Mouse (Mus musculus): ENCODE measurements around the gene Oxsr1. TPM values are rescaled to one million over a fixed set of nuclear protein-coding genes. Genes with fewer than 3 reads are reported as not detected.
A peak's percentile ranks its signal among the peaks of the same experiment; 100 is the strongest.
"Not testable (repeated sequence)": the region's sequence is repeated elsewhere in the genome, so short reads cannot be mapped to it uniquely, and the experiment has no call there.

The Oxsr1 gene
- polyA plus RNA-seq (2015; fragmentation: Nextera tagmentation; extraction: Ambion mirVana): 11.0 and 11.9 TPM in 2 replicates

DNA sequence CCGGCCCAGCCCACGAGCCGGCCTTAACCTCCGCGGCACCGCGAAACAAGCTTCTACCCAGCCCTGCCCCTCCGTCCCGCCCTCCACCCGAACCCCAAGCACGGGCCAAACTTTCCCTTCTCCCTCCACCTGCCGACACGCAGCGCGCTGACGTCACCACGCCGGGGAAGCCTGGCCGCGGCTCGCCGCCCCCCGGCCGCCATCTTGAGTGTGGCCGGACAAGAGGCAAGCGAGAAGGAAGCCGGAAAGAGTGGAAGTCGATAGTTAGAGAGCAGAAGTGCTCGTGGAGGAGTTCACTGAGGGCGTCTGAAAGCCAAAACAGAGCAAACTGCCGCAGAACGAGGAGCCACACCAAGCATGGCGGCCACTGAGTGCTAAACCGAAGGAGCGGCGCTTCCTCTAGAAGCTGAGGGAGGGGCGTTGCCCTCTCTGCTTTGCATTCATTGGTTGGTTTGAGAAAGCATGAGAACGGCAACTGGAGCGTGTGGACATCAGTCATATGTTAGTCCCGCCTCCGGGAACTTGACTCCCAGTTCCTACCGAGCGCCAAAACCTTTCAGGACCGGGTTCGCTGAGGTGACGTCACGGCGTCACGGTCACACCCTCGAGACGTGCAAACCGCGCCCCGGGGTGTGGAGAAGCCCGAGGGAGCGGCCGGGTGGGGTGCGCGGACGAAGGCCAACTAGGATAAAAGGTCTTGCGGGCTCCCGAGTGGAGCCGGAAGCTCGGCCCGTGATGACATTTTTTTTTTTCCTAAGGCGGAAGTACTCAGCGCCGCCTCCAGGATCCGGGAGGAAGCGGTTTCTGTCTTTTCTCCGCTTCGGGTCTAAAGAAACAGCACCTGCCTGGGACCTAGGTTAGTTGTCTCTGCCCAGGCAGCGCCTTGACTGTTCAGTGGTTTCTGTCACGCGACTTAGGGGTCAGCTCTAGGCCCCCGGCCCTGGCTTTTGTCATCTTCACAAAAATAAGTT, at the start of gene Oxsr1:
Gene Oxsr1, minus strand, starts transcription at position 139 of the 971 bp plus-strand sequence.
- H3K4me3 ChIP-seq: peak within 1 kb of the TSS; percentile 90
- H3K4me1 ChIP-seq: peaks cover 20% of the 10 kb centered on the region
- peak within 1 kb of the TSS; percentile 99 for H3K4me2 ChIP-seq (replicated peaks)
- under 1% methylated on average over 72 of the region's 76 CpGs for WGBS
- no peaks in the 10 kb centered on the region for H3K9me3 ChIP-seq
- H3K27me3 ChIP-seq: no peaks in the 10 kb centered on the region
- H3K27ac ChIP-seq: peak within 1 kb of the TSS; percentile 81
- H3K9ac ChIP-seq: peak within 1 kb of the TSS; percentile 87
- H3K36me3 ChIP-seq: no peaks in the 10 kb centered on the region
- peak; percentile 98 for ATAC-seq (ENCODE audit: low FRiP score, low read depth)

DNA sequence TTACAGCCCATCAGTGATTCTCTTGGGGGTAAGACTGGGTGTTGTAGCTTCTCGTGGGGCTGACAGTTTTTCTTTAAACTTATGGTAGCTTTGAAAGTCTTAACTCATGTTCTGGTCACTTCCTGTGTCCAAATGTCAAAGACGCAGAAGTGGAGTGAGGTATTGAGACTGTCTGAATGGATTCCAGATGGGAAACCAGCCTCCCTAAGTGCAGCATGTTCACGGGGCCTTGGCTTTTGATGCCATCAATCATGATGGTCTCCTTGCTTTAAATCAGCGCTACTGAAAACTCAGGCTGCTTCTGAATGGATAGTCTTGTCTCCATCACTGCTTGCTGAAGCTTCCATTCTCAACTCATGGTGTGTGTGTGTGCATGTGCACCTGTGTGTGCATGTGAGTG, 49.0 kb upstream of the Oxsr1 start:
- H3K9ac ChIP-seq: no peak overlapping the region
- no peak overlapping the region for H3K27ac ChIP-seq
- H3K4me2 ChIP-seq (replicated peaks): no peak overlapping the region
- no peaks in the 10 kb centered on the region for H3K4me1 ChIP-seq
- ATAC-seq (ENCODE audit: low FRiP score, low read depth): no peak
- H3K27me3 ChIP-seq: no peaks in the 10 kb centered on the region
- H3K9me3 ChIP-seq: no peaks in the 10 kb centered on the region
- H3K4me3 ChIP-seq: no peak overlapping the region
- WGBS: 37% methylated on average over 4 of the region's 4 CpGs
- peaks cover 27% of the 10 kb centered on the region for H3K36me3 ChIP-seq

DNA sequence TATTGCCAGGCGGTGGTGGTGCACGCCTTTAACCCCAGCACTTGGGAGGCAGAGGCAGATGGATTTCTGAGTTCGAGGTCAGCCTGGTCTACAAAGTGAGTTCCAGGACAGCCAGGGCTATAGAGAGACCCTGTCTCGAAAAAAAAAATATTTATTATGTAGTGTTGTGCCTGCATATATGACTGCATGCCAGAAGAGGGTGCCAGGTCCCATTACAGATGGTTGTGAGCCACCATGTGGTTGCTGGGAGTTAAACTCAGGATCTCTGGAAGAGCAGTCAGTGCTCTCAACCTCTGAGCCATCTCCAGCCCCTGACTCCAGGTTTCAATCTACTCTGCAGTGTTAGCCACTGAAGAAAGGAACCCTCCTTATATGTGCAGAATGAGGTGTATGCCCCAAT, 48.5 kb upstream of the Oxsr1 start:
- H3K4me1 ChIP-seq; H3K9me3 ChIP-seq; H3K4me2 ChIP-seq (replicated peaks); H3K9ac ChIP-seq; H3K27ac ChIP-seq; ATAC-seq (ENCODE audit: low FRiP score, low read depth); H3K27me3 ChIP-seq; H3K4me3 ChIP-seq: not testable (repeated sequence)
- peaks cover 27% of the 10 kb centered on the region for H3K36me3 ChIP-seq
- 59% methylated on average over 4 of the region's 4 CpGs for WGBS

- Histone ChIP-seq H3K4me1 (no peaks in the 10 kb centered on the region), H3K4me2 (replicated peaks) (no peak overlapping the region), H3K27ac (no peak overlapping the region), H3K4me3 (no peak overlapping the region), H3K9me3 (no peaks in the 10 kb centered on the region), H3K9ac (no peak overlapping the region), H3K27me3 (no peaks in the 10 kb centered on the region), H3K36me3 (peaks cover 19% of the 10 kb centered on the region)
- 90% methylated on average over 3 of the region's 3 CpGs for WGBS
- no peak for ATAC-seq (ENCODE audit: low FRiP score, low read depth)
These were observed 46.1 kb upstream of the Oxsr1 start for GRCm38 (mm10) chr9:119368367-119368766.

GRCm38 (mm10) chr9:119365284-119365683, 43.1 kb upstream of the Oxsr1 start, which contains the start of gene Slc22a14:
Gene Slc22a14 (minus strand): TSS chr9:119365553.
- Histone ChIP-seq H3K36me3 (peaks cover 28% of the 10 kb centered on the region), H3K27me3 (no peaks in the 10 kb centered on the region), H3K4me1 (no peaks in the 10 kb centered on the region), H3K4me2 (replicated peaks) (no peak within 1 kb of the TSS), H3K9ac (no peak within 1 kb of the TSS), H3K4me3 (no peak within 1 kb of the TSS), H3K27ac (no peak within 1 kb of the TSS), H3K9me3 (no peaks in the 10 kb centered on the region)
- 81% methylated on average over 7 of the region's 7 CpGs for WGBS
- ATAC-seq (ENCODE audit: low FRiP score, low read depth): no peak

DNA sequence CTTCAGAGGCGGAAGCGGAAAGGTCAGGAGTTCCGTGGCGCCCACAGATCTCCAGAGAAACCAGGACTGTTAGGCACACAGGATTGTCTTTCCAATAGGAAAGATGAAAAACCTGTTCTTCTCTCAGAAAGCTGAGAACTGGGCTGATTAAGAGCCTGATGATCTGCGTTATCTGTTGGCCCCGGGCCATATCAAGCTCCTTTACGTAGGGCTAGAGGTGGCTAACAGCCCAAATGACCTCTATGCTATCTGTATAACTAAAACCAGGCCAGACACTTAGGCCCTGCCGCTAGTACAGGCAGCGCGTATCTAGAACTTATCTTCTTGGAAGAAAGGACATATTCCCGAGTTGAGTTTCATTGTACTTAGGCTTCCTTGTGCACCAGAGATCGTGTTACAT, 41.0 kb upstream of the Oxsr1 start:
- no peak for ATAC-seq (ENCODE audit: low FRiP score, low read depth)

GRCm38 (mm10) chr9:119361416-119361815, 39.2 kb upstream of the Oxsr1 start:
- 88% methylated on average over 5 of the region's 5 CpGs for WGBS
- H3K27ac ChIP-seq: no peak overlapping the region
- no peaks in the 10 kb centered on the region for H3K9me3 ChIP-seq
- H3K4me2 ChIP-seq (replicated peaks): no peak overlapping the region
- ATAC-seq (ENCODE audit: low FRiP score, low read depth): no peak
- H3K4me3 ChIP-seq: no peak overlapping the region
- no peaks in the 10 kb centered on the region for H3K27me3 ChIP-seq
- no peak overlapping the region for H3K9ac ChIP-seq
- peaks cover 7% of the 10 kb centered on the region for H3K4me1 ChIP-seq
- peaks cover 9% of the 10 kb centered on the region; the same call in 1 of the 2 replicates for H3K36me3 ChIP-seq

More for the DNA sequence above, 41.0 kb upstream of the Oxsr1 start:
- peaks cover 2% of the 10 kb centered on the region; the same call in 1 of the 2 replicates for H3K4me1 ChIP-seq
- no peaks in the 10 kb centered on the region for H3K27me3 ChIP-seq
- no peak overlapping the region for H3K9ac ChIP-seq
- no peak overlapping the region for H3K27ac ChIP-seq
- no peak overlapping the region for H3K4me2 ChIP-seq (replicated peaks)
- H3K4me3 ChIP-seq: no peak overlapping the region
- no peaks in the 10 kb centered on the region for H3K9me3 ChIP-seq
- WGBS: 81% methylated on average over 12 of the region's 12 CpGs
- H3K36me3 ChIP-seq: peaks cover 20% of the 10 kb centered on the region

GRCm38 (mm10) chr9:119358058-119358429, 35.8 kb upstream of the Oxsr1 start:
- Histone ChIP-seq H3K4me1 (peaks cover 7% of the 10 kb centered on the region), H3K9me3 (no peaks in the 10 kb centered on the region), H3K36me3 (peaks cover 9% of the 10 kb centered on the region; the same call in 1 of the 2 replicates), H3K4me2 (replicated peaks) (peak overlapping the region; percentile 83), H3K27ac (no peak overlapping the region), H3K9ac (peak overlapping the region; percentile 86), H3K27me3 (no peaks in the 10 kb centered on the region), H3K4me3 (peak overlapping the region; percentile 76)
- 48% methylated on average over 9 of the region's 9 CpGs for WGBS
- no peak for ATAC-seq (ENCODE audit: low FRiP score, low read depth)

DNA sequence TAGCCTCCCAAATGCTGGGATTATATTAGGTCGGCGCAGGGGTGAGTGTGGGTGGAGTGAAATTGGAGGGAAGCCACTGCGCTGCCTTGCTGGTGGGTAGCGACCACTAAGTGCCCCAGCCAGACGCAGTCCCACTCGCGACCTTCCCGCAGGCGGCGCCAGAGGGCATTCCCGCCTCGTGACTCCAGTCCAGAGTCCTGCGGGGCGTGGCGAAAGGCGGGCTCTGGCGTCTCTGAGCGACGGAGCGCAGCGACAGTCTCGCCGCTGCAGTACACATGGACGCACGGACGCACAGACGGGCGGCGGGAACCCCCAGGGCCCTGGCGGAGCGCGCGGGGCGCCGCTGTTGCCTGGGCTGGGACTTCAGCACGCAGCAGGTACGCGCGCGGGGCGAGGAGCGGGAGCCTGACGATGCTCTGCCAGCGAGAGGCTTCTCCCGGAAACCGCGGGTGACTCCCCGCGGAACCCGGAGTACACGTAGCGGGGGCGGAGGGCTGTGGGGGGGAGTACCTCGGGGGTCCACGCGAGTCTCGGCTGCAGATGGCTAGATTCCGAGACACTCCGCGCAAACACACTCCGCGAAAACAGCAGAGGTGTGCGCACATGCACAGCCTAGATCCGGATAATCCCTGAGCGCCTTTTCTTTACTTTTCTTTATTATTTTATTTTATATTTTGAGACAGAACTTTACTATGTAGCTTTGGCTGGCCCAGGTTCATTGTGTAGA, 35.3 kb upstream of the Oxsr1 start, which contains the start of gene Xylb:
Gene Xylb, plus strand, starts transcription at position 51 of the 727 bp plus-strand sequence.
- Histone ChIP-seq H3K4me3 (peak within 1 kb of the TSS; percentile 76), H3K4me2 (replicated peaks) (peak within 1 kb of the TSS; percentile 83), H3K27ac (no peak within 1 kb of the TSS), H3K27me3 (no peaks in the 10 kb centered on the region), H3K4me1 (peaks cover 7% of the 10 kb centered on the region), H3K9ac (peak within 1 kb of the TSS; percentile 86), H3K36me3 (peaks cover 5% of the 10 kb centered on the region; the same call in 1 of the 2 replicates), H3K9me3 (no peaks in the 10 kb centered on the region)
- 2% methylated on average over 64 of the region's 65 CpGs for WGBS
- ATAC-seq (ENCODE audit: low FRiP score, low read depth): peak; percentile 85

DNA sequence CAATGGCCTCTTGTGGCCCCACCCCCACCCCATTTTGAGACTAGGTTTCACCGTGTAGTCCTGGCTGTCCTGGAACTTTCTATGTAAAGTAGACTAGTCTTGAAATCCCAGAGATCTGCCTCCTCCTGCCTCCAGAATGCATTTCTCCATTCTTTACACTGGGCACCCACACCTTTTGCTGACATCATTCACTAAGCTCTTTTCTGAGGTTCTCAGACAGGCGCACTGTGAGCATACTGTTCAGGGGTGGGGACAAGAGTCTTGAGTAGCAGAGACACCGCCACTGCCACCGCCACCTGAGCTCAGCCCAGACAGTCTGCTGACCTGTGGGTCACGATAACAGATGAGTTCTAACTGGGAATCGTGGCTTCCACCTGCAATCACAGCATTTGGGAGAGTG, 33.7 kb upstream of the Oxsr1 start:
- Histone ChIP-seq H3K36me3 (peaks cover 8% of the 10 kb centered on the region), H3K4me2 (replicated peaks) (no peak overlapping the region), H3K9ac (no peak overlapping the region), H3K27me3 (no peaks in the 10 kb centered on the region), H3K27ac (no peak overlapping the region), H3K4me3 (no peak overlapping the region), H3K4me1 (peaks cover 7% of the 10 kb centered on the region), H3K9me3 (no peaks in the 10 kb centered on the region)
- no peak for ATAC-seq (ENCODE audit: low FRiP score, low read depth)
- WGBS: 76% methylated on average over 6 of the region's 6 CpGs

DNA sequence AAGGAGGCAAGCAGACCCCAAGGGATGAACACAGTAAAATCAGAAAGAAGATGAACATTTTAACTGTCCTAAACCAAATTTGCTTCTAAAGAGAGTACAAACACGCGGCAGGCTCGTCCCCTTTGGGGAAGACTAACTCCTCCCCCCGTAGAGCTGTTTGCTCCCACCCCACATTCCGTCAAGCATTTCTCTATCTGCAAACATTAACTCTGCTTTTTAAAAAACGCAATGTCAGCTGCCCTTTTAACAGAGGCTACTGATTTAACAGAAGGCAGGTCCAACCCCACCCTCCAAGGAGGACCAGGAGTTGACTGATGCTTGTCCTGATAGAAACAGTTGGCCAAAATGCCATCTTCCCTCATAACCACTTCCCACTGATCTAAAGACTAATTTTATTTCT, 31.7 kb upstream of the Oxsr1 start:
- Histone ChIP-seq H3K27me3 (no peaks in the 10 kb centered on the region), H3K4me2 (replicated peaks) (no peak overlapping the region), H3K9me3 (no peaks in the 10 kb centered on the region), H3K4me1 (peaks cover 7% of the 10 kb centered on the region), H3K4me3 (no peak overlapping the region), H3K27ac (no peak overlapping the region), H3K36me3 (peaks cover 24% of the 10 kb centered on the region), H3K9ac (no peak overlapping the region)
- no peak for ATAC-seq (ENCODE audit: low FRiP score, low read depth)
- 84% methylated on average over 6 of the region's 6 CpGs for WGBS

- ATAC-seq (ENCODE audit: low FRiP score, low read depth): peak; percentile 79
- no peaks in the 10 kb centered on the region for H3K27me3 ChIP-seq
- no peaks in the 10 kb centered on the region for H3K4me1 ChIP-seq
- H3K4me3 ChIP-seq: no peak overlapping the region
- H3K4me2 ChIP-seq (replicated peaks): no peak overlapping the region
- H3K36me3 ChIP-seq: peaks cover 41% of the 10 kb centered on the region
- no peaks in the 10 kb centered on the region for H3K9me3 ChIP-seq
- H3K9ac ChIP-seq: no peak overlapping the region
- H3K27ac ChIP-seq: no peak overlapping the region
- 30% methylated on average over 4 of the region's 4 CpGs for WGBS
These were observed 29.8 kb upstream of the Oxsr1 start for GRCm38 (mm10) chr9:119352060-119352459.

Data from limb, embryonic 13.5 days (tissue).